Mouse (Mus musculus) hindbrain, embryonic 15.5 days (tissue): ENCODE measurements around the gene Sugp2. TPM values are rescaled to one million over a fixed set of nuclear protein-coding genes. Genes with fewer than 3 reads are reported as not detected.
"Not testable (repeated sequence)": the region's sequence is repeated elsewhere in the genome, so short reads cannot be mapped to it uniquely, and the experiment has no call there.

ENCODE experiments used
- ATAC-seq: fragments of 200-750 bp; cut with Nextera tagmentation; 2 replicates; pipeline ENCODE4 v1.8.0; 2017; ENCODE audit warnings: low read depth, moderate number of reproducible peaks, moderate TSS enrichment; ENCODE audit not compliant: low FRiP score
- H3K27ac ChIP-seq: fragments of 300-500 bp; sonication (generic); replicated peaks from 2 replicates; pipeline ENCODE4 v1.5.1; 2015; ENCODE audit warnings: mild to moderate bottlenecking, inconsistent platforms
- H3K27me3 ChIP-seq: fragments of 300-500 bp; sonication (generic); 2 replicates; pipeline ENCODE4 v1.6.1; 2015; ENCODE audit warnings: control low read depth, inconsistent platforms
- H3K36me3 ChIP-seq: fragments of 300-500 bp; sonication (generic); 2 replicates; pipeline ENCODE4 v1.6.1; 2015; ENCODE audit warnings: control low read depth, inconsistent platforms
- H3K4me1 ChIP-seq: fragments of 300-500 bp; sonication (generic); replicated peaks from 2 replicates; pipeline ENCODE4 v1.6.1; 2015; ENCODE audit warnings: control low read depth, inconsistent platforms
- H3K4me2 ChIP-seq: fragments of 300-500 bp; sonication (generic); 2 replicates; pipeline ENCODE4 v1.6.1; 2015; ENCODE audit warnings: moderate library complexity, mild to moderate bottlenecking, inconsistent platforms
- H3K4me3 ChIP-seq: fragments of 300-500 bp; sonication (generic); 2 replicates; pipeline ENCODE4 v1.5.1; 2015; ENCODE audit warnings: mild to moderate bottlenecking, inconsistent platforms
- H3K9ac ChIP-seq: fragments of 300-500 bp; sonication (generic); 2 replicates; pipeline ENCODE4 v1.6.1; 2015; ENCODE audit warnings: inconsistent platforms
- H3K9me3 ChIP-seq: fragments of 300-500 bp; sonication (generic); 2 replicates; pipeline ENCODE4 v1.6.1; 2016; ENCODE audit warnings: control low read depth, inconsistent platforms
- WGBS: fragments of 180-500 bp; shearing (Covaris S2); methylation state at CpG from one replicate; pipeline ENCODE4 v1.1.7; 2015; 5-methylcytosine and 5-hydroxymethylcytosine counted together
- polyA plus RNA-seq: library from polyadenylated mRNA; unstranded; fragments of >200 nt; fragmentation: Nextera tagmentation; extraction: Ambion mirVana; gene quantifications from 2 replicates; pipeline ENCODE4 v1.2.1, GENCODE M21; 2015

The Sugp2 gene
- polyA plus RNA-seq, 1 experiment from 2014 or later = 89.2 TPM

GRCm38 (mm10) chr8:70211275-70211674 is 22.8 kb upstream of the Sugp2 start:
- Histone ChIP-seq H3K9me3 (no peaks in the 10 kb centered on the region), H3K4me2 (peak overlapping the region; percentile 85), H3K4me3 (peak overlapping the region; percentile 57), H3K4me1 (peaks cover 21% of the 10 kb centered on the region), H3K27me3 (0 out of 2 replicates have a peak, but pooled peaks cover 8% of the 10 kb centered on the region), H3K27ac (peak overlapping the region; percentile 50; the same call in 1 of the 2 replicates), H3K36me3 (no peaks in the 10 kb centered on the region), H3K9ac (peak overlapping the region; percentile 51)
- WGBS = 89% methylated on average over 1 of the region's 1 CpGs
- ATAC-seq = no peak

GRCm38 (mm10) chr8:70211726-70212111 is 22.3 kb upstream of the Sugp2 start:
- 0 out of 2 replicates have a peak, but pooled peaks cover 8% of the 10 kb centered on the region for H3K27me3 ChIP-seq
- H3K27ac ChIP-seq = peak overlapping the region; percentile 50
- H3K36me3 ChIP-seq = no peaks in the 10 kb centered on the region
- peaks cover 21% of the 10 kb centered on the region for H3K4me1 ChIP-seq
- H3K4me2 ChIP-seq = peak overlapping the region; percentile 85
- ATAC-seq = no peak; the same call in 1 of the 2 replicates
- no peaks in the 10 kb centered on the region for H3K9me3 ChIP-seq
- peak overlapping the region; percentile 51 for H3K9ac ChIP-seq
- WGBS = 2% methylated on average over 31 of the region's 31 CpGs
- H3K4me3 ChIP-seq = peak overlapping the region; percentile 57

GRCm38 (mm10) chr8:70212112-70213055 is 21.6 kb upstream of the Sugp2 start, which contains the start of gene Slc25a42:
TSS of gene Slc25a42 (minus strand) at chr8:70212305.
- WGBS = under 1% methylated on average over 61 of the region's 66 CpGs
- peaks cover 21% of the 10 kb centered on the region for H3K4me1 ChIP-seq
- peak within 1 kb of the TSS; percentile 85 for H3K4me2 ChIP-seq
- H3K4me3 ChIP-seq = peak within 1 kb of the TSS; percentile 57
- H3K9ac ChIP-seq = peak within 1 kb of the TSS; percentile 51
- peak; percentile 98 for ATAC-seq
- peak within 1 kb of the TSS; percentile 50 for H3K27ac ChIP-seq
- H3K36me3 ChIP-seq = no peaks in the 10 kb centered on the region
- H3K27me3 ChIP-seq = 0 out of 2 replicates have a peak, but pooled peaks cover 8% of the 10 kb centered on the region
- H3K9me3 ChIP-seq = no peaks in the 10 kb centered on the region

- 79% methylated on average over 3 of the region's 3 CpGs for WGBS
- no peak overlapping the region for H3K4me2 ChIP-seq
- no peak overlapping the region for H3K27ac ChIP-seq
- no peak overlapping the region for H3K9ac ChIP-seq
- H3K4me3 ChIP-seq = no peak overlapping the region
- H3K36me3 ChIP-seq = no peaks in the 10 kb centered on the region
- peaks cover 24% of the 10 kb centered on the region for H3K4me1 ChIP-seq
- H3K9me3 ChIP-seq = no peaks in the 10 kb centered on the region
- no peak for ATAC-seq
- 0 out of 2 replicates have a peak, but pooled peaks cover 8% of the 10 kb centered on the region for H3K27me3 ChIP-seq
These were observed 19.6 kb upstream of the Sugp2 start for GRCm38 (mm10) chr8:70214411-70214810.

- no peak for ATAC-seq
- no peak overlapping the region for H3K27ac ChIP-seq
- WGBS = 82% methylated on average over 5 of the region's 5 CpGs
- H3K4me1 ChIP-seq = peaks cover 25% of the 10 kb centered on the region
- no peak overlapping the region for H3K4me2 ChIP-seq
- H3K27me3 ChIP-seq = 0 out of 2 replicates have a peak, but pooled peaks cover 8% of the 10 kb centered on the region
- no peaks in the 10 kb centered on the region for H3K9me3 ChIP-seq
- no peak overlapping the region for H3K4me3 ChIP-seq
- no peaks in the 10 kb centered on the region for H3K36me3 ChIP-seq
- H3K9ac ChIP-seq = no peak overlapping the region
These were observed 18.9 kb upstream of the Sugp2 start for GRCm38 (mm10) chr8:70215092-70215491.

- not testable (repeated sequence) for H3K27me3 ChIP-seq, H3K9me3 ChIP-seq, ATAC-seq, H3K4me2 ChIP-seq, H3K4me3 ChIP-seq, H3K27ac ChIP-seq, H3K9ac ChIP-seq, H3K36me3 ChIP-seq
- 80% methylated on average over 3 of the region's 3 CpGs for WGBS
- peaks cover 15% of the 10 kb centered on the region for H3K4me1 ChIP-seq
These were observed 17.9 kb upstream of the Sugp2 start for GRCm38 (mm10) chr8:70216161-70216560.

- Histone ChIP-seq H3K4me2 (no peak overlapping the region), H3K9me3 (no peaks in the 10 kb centered on the region), H3K36me3 (0 out of 2 replicates have a peak, but pooled peaks cover 6% of the 10 kb centered on the region), H3K27ac (no peak overlapping the region), H3K4me3 (no peak overlapping the region), H3K9ac (no peak overlapping the region), H3K27me3 (no peaks in the 10 kb centered on the region), H3K4me1 (peaks cover 11% of the 10 kb centered on the region)
- WGBS = 56% methylated on average over 1 of the region's 1 CpGs
- ATAC-seq = no peak
These were observed 17.5 kb upstream of the Sugp2 start for GRCm38 (mm10) chr8:70216566-70216965.

GRCm38 (mm10) chr8:70217441-70217840 is 16.6 kb upstream of the Sugp2 start:
- no peak overlapping the region for H3K4me3 ChIP-seq
- H3K36me3 ChIP-seq = peaks cover 15% of the 10 kb centered on the region
- H3K4me1 ChIP-seq = peaks cover 10% of the 10 kb centered on the region
- no peak overlapping the region for H3K9ac ChIP-seq
- H3K27ac ChIP-seq = no peak overlapping the region
- no peaks in the 10 kb centered on the region for H3K27me3 ChIP-seq
- ATAC-seq = no peak
- H3K9me3 ChIP-seq = no peaks in the 10 kb centered on the region
- no peak overlapping the region for H3K4me2 ChIP-seq

- ATAC-seq = no peak
- 65% methylated on average over 5 of the region's 5 CpGs for WGBS
These were observed 14.8 kb upstream of the Sugp2 start for GRCm38 (mm10) chr8:70219107-70219684.

GRCm38 (mm10) chr8:70220236-70220840 is 13.7 kb upstream of the Sugp2 start:
- ATAC-seq = no peak
- H3K27ac ChIP-seq = no peak overlapping the region
- no peaks in the 10 kb centered on the region for H3K27me3 ChIP-seq
- 74% methylated on average over 8 of the region's 8 CpGs for WGBS
- no peaks in the 10 kb centered on the region for H3K9me3 ChIP-seq
- H3K36me3 ChIP-seq = peaks cover 44% of the 10 kb centered on the region
- no peak overlapping the region for H3K4me3 ChIP-seq
- H3K4me1 ChIP-seq = 0 out of 2 replicates have a peak, but pooled peaks cover 5% of the 10 kb centered on the region
- H3K9ac ChIP-seq = no peak overlapping the region
- H3K4me2 ChIP-seq = no peak overlapping the region

More at GRCm38 (mm10) chr8:70219107-70219684, 14.8 kb upstream of the Sugp2 start:
- H3K9ac ChIP-seq = no peak overlapping the region
- H3K4me2 ChIP-seq = no peak overlapping the region
- no peaks in the 10 kb centered on the region for H3K27me3 ChIP-seq
- H3K4me1 ChIP-seq = 0 out of 2 replicates have a peak, but pooled peaks cover 5% of the 10 kb centered on the region
- H3K36me3 ChIP-seq = peaks cover 32% of the 10 kb centered on the region
- no peak overlapping the region for H3K4me3 ChIP-seq
- H3K27ac ChIP-seq = no peak overlapping the region
- no peaks in the 10 kb centered on the region for H3K9me3 ChIP-seq

GRCm38 (mm10) chr8:70220911-70221310 is 13.1 kb upstream of the Sugp2 start:
- ATAC-seq = no peak
- H3K27me3 ChIP-seq = no peaks in the 10 kb centered on the region
- H3K36me3 ChIP-seq = peaks cover 49% of the 10 kb centered on the region
- H3K9ac ChIP-seq = no peak overlapping the region
- no peaks in the 10 kb centered on the region for H3K9me3 ChIP-seq
- 0 out of 2 replicates have a peak, but pooled peaks cover 5% of the 10 kb centered on the region for H3K4me1 ChIP-seq
- no peak overlapping the region for H3K27ac ChIP-seq
- H3K4me2 ChIP-seq = no peak overlapping the region
- no peak overlapping the region for H3K4me3 ChIP-seq
- WGBS = 97% methylated on average over 3 of the region's 3 CpGs
